Mouse (Mus musculus) forebrain, embryonic 11.5 days (tissue): ENCODE measurements at regions not wholly inside any gene's neighbourhood (a gene's known extent, or its start where the extent isn't known, plus 50 kb on each side); places are given as distances from the start of the nearest gene placed in this dataset.

Experiments
- ATAC-seq: fragments of 200-750 bp; cut with Nextera tagmentation; replicated peaks from 2 replicates; pipeline ENCODE4 v1.8.0; 2017; ENCODE audit warnings: moderate TSS enrichment; ENCODE audit not compliant: low FRiP score
- DNase-seq: peaks from one replicate; pipeline ENCODE4 v3.0.0-alpha.2; 2017; ENCODE audit warnings: low spot score
- H3K27ac ChIP-seq: fragments of 300-500 bp; sonication (generic); 2 replicates; pipeline ENCODE4 v1.5.1; 2014; ENCODE audit warnings: low read depth, low read length
- H3K27me3 ChIP-seq: fragments of 300-500 bp; sonication (generic); 2 replicates; pipeline ENCODE4 v1.6.1; 2014; ENCODE audit warnings: mild to moderate bottlenecking, low read length, mixed read lengths; ENCODE audit not compliant: control insufficient read depth, insufficient read depth
- H3K36me3 ChIP-seq: fragments of 300-500 bp; sonication (generic); 2 replicates; pipeline ENCODE4 v1.6.1; 2014; ENCODE audit warnings: mild to moderate bottlenecking, low read length, moderate library complexity, mixed read lengths; ENCODE audit not compliant: control insufficient read depth, insufficient read depth
- H3K4me1 ChIP-seq: fragments of 300-500 bp; sonication (generic); replicated peaks from 2 replicates; pipeline ENCODE4 v1.6.1; 2014; ENCODE audit warnings: low read length, mixed read lengths; ENCODE audit not compliant: control insufficient read depth, insufficient read depth
- H3K4me2 ChIP-seq: fragments of 300-500 bp; sonication (generic); 2 replicates; pipeline ENCODE4 v1.6.1; 2014; ENCODE audit warnings: low read depth, mild to moderate bottlenecking, low read length, moderate library complexity, mixed read lengths; ENCODE audit not compliant: severe bottlenecking
- H3K4me3 ChIP-seq: fragments of 300-500 bp; sonication (generic); 2 replicates; pipeline ENCODE4 v1.5.1; 2014; ENCODE audit warnings: low read depth, low read length
- H3K9ac ChIP-seq: fragments of 300-500 bp; sonication (generic); 2 replicates; pipeline ENCODE4 v1.6.1; 2014; ENCODE audit warnings: low read length
- H3K9me3 ChIP-seq: fragments of 300-500 bp; sonication (generic); 2 replicates; pipeline ENCODE4 v1.6.1; 2016; ENCODE audit warnings: low read length, mixed read lengths; ENCODE audit not compliant: control insufficient read depth
- WGBS: fragments of 180-500 bp; shearing (Covaris S2); extraction: QIAGEN DNeasy Blood & Tissue Kit; methylation state at CpG from one replicate; pipeline ENCODE4 v1.1.7; 2014; 5-methylcytosine and 5-hydroxymethylcytosine counted together

GRCm38 (mm10) chr3:38363888-38364287 lies 120.8 kb downstream of the Ankrd50 start:
- WGBS: 91% methylated on average over 4 of the region's 4 CpGs
- no peaks in the 10 kb centered on the region for H3K9me3 ChIP-seq
- no peaks in the 10 kb centered on the region for H3K36me3 ChIP-seq
- H3K4me2 ChIP-seq: no peak overlapping the region
- ATAC-seq (no peak), DNase-seq (no peak)
- no peak overlapping the region for H3K9ac ChIP-seq
- no peaks in the 10 kb centered on the region for H3K27me3 ChIP-seq
- H3K4me1 ChIP-seq: peaks cover 3% of the 10 kb centered on the region; the same call in 1 of the 2 replicates
- no peak overlapping the region for H3K4me3 ChIP-seq
- H3K27ac ChIP-seq: no peak overlapping the region

GRCm38 (mm10) chr3:38361411-38361810 lies 123.2 kb downstream of the Ankrd50 start:
- no peak for DNase-seq
- peaks cover 3% of the 10 kb centered on the region; the same call in 1 of the 2 replicates for H3K4me1 ChIP-seq
- ATAC-seq: no peak
- 87% methylated on average over 4 of the region's 4 CpGs for WGBS
- H3K4me3 ChIP-seq: no peak overlapping the region
- H3K9me3 ChIP-seq: no peaks in the 10 kb centered on the region
- H3K27me3 ChIP-seq: no peaks in the 10 kb centered on the region
- H3K36me3 ChIP-seq: no peaks in the 10 kb centered on the region
- H3K4me2 ChIP-seq: no peak overlapping the region
- no peak overlapping the region for H3K27ac ChIP-seq
- no peak overlapping the region for H3K9ac ChIP-seq

- peaks cover 3% of the 10 kb centered on the region; the same call in 1 of the 2 replicates for H3K4me1 ChIP-seq
- ATAC-seq (no peak), DNase-seq (no peak)
- H3K4me3 ChIP-seq: no peak overlapping the region
- H3K27me3 ChIP-seq: no peaks in the 10 kb centered on the region
- no peaks in the 10 kb centered on the region for H3K9me3 ChIP-seq
- no peak overlapping the region for H3K9ac ChIP-seq
- no peak overlapping the region for H3K4me2 ChIP-seq
- H3K36me3 ChIP-seq: no peaks in the 10 kb centered on the region
- whole genome bisulfite sequencing: 75% methylated on average over 5 of the region's 5 CpGs
- no peak overlapping the region for H3K27ac ChIP-seq
Measured at GRCm38 (mm10) chr3:38360974-38361373, 123.7 kb downstream of the Ankrd50 start.

GRCm38 (mm10) chr3:38360421-38360921 lies 124.2 kb downstream of the Ankrd50 start:
- WGBS: 25% methylated on average over 3 of the region's 3 CpGs
- H3K9ac ChIP-seq: no peak overlapping the region
- DNase-seq (no peak), ATAC-seq (no peak)
- H3K36me3 ChIP-seq: no peaks in the 10 kb centered on the region
- H3K27me3 ChIP-seq: no peaks in the 10 kb centered on the region
- no peaks in the 10 kb centered on the region for H3K9me3 ChIP-seq
- H3K4me3 ChIP-seq: no peak overlapping the region
- H3K4me1 ChIP-seq: peaks cover 3% of the 10 kb centered on the region; the same call in 1 of the 2 replicates
- no peak overlapping the region for H3K27ac ChIP-seq
- no peak overlapping the region for H3K4me2 ChIP-seq

- no peak for DNase-seq
- Histone ChIP-seq H3K4me2 (no peak overlapping the region), H3K4me3 (no peak overlapping the region), H3K9me3 (no peaks in the 10 kb centered on the region), H3K27ac (no peak overlapping the region), H3K9ac (no peak overlapping the region), H3K4me1 (peaks cover 3% of the 10 kb centered on the region; the same call in 1 of the 2 replicates), H3K27me3 (no peaks in the 10 kb centered on the region), H3K36me3 (no peaks in the 10 kb centered on the region)
- 61% methylated on average over 14 of the region's 14 CpGs for WGBS
- no peak for ATAC-seq
Measured at GRCm38 (mm10) chr3:38357905-38358491, 126.6 kb downstream of the Ankrd50 start.

- no peaks in the 10 kb centered on the region for H3K4me1 ChIP-seq
- no peaks in the 10 kb centered on the region for H3K36me3 ChIP-seq
- H3K9ac ChIP-seq: no peak overlapping the region
- no peaks in the 10 kb centered on the region for H3K9me3 ChIP-seq
- H3K27ac ChIP-seq: no peak overlapping the region
- no peak for DNase-seq
- H3K4me2 ChIP-seq: no peak overlapping the region
- ATAC-seq: no peak
- WGBS: 34% methylated on average over 2 of the region's 2 CpGs
- no peaks in the 10 kb centered on the region for H3K27me3 ChIP-seq
- H3K4me3 ChIP-seq: no peak overlapping the region
Measured at GRCm38 (mm10) chr3:38344283-38344682, 140.4 kb downstream of the Ankrd50 start.

GRCm38 (mm10) chr3:38341666-38342065 lies 143.0 kb downstream of the Ankrd50 start:
- DNase-seq (no peak), ATAC-seq (no peak)
- H3K27me3 ChIP-seq: no peaks in the 10 kb centered on the region
- H3K9me3 ChIP-seq: no peaks in the 10 kb centered on the region
- no peaks in the 10 kb centered on the region for H3K4me1 ChIP-seq
- no peak overlapping the region for H3K4me3 ChIP-seq
- no peak overlapping the region for H3K27ac ChIP-seq
- no peak overlapping the region for H3K9ac ChIP-seq
- no peak overlapping the region for H3K4me2 ChIP-seq
- 97% methylated on average over 1 of the region's 1 CpGs for WGBS
- no peaks in the 10 kb centered on the region for H3K36me3 ChIP-seq

GRCm38 (mm10) chr3:38333321-38333910 lies 151.2 kb downstream of the Ankrd50 start:
- ATAC-seq (no peak), DNase-seq (no peak)
- no peak overlapping the region for H3K9ac ChIP-seq
- no peaks in the 10 kb centered on the region for H3K27me3 ChIP-seq
- 81% methylated on average over 3 of the region's 3 CpGs for WGBS
- no peaks in the 10 kb centered on the region for H3K4me1 ChIP-seq
- H3K27ac ChIP-seq: no peak overlapping the region
- H3K36me3 ChIP-seq: no peaks in the 10 kb centered on the region
- H3K4me2 ChIP-seq: no peak overlapping the region
- no peak overlapping the region for H3K4me3 ChIP-seq
- no peaks in the 10 kb centered on the region for H3K9me3 ChIP-seq

GRCm38 (mm10) chr3:38331169-38331568 lies 153.5 kb downstream of the Ankrd50 start:
- no peak for DNase-seq
- no peaks in the 10 kb centered on the region for H3K27me3 ChIP-seq

More at GRCm38 (mm10) chr3:38331169-38331568, 153.5 kb downstream of the Ankrd50 start:
- Histone ChIP-seq H3K9me3 (no peaks in the 10 kb centered on the region), H3K36me3 (no peaks in the 10 kb centered on the region), H3K27ac (no peak overlapping the region), H3K4me2 (no peak overlapping the region), H3K9ac (no peak overlapping the region), H3K4me1 (no peaks in the 10 kb centered on the region), H3K4me3 (no peak overlapping the region)
- no peak for ATAC-seq
